Mouse (Mus musculus) ES-Bruce4 (cell line): ENCODE data around the gene Wfikkn1. TPM values are rescaled to one million over a fixed set of nuclear protein-coding genes. Genes with fewer than 3 reads are reported as not detected.

Experiments
- H3K27ac ChIP-seq: 2 replicates; pipeline ENCODE4 v1.5.1; 2012; ENCODE audit warnings: low read length, inconsistent platforms; ENCODE audit not compliant: insufficient read depth
- H3K27me3 ChIP-seq: 2 replicates; pipeline ENCODE4 v1.6.1; 2012; ENCODE audit warnings: mild to moderate bottlenecking, low read length, inconsistent platforms; ENCODE audit not compliant: control insufficient read depth, poor library complexity, insufficient read depth, severe bottlenecking
- H3K36me3 ChIP-seq: 2 replicates; pipeline ENCODE4 v1.6.1; 2012; ENCODE audit warnings: inconsistent platforms, mild to moderate bottlenecking, low read length, moderate library complexity; ENCODE audit not compliant: control insufficient read depth, poor library complexity, insufficient read depth, severe bottlenecking
- H3K4me1 ChIP-seq: one replicate; pipeline ENCODE4 v1.8.1; 2011; ENCODE audit warnings: low read length; ENCODE audit not compliant: control insufficient read depth, insufficient read depth
- H3K4me3 ChIP-seq: 2 replicates; pipeline ENCODE4 v1.5.1; 2011; ENCODE audit warnings: low read depth, mild to moderate bottlenecking, low read length
- H3K9ac ChIP-seq: 2 replicates; pipeline ENCODE4 v1.6.1; 2012; ENCODE audit warnings: low read depth, mild to moderate bottlenecking, inconsistent platforms; ENCODE audit not compliant: poor library complexity, severe bottlenecking
- H3K9me3 ChIP-seq: replicated peaks from 2 replicates; pipeline ENCODE4 v1.6.1; 2012; ENCODE audit warnings: mild to moderate bottlenecking, low read length, inconsistent platforms; ENCODE audit not compliant: control insufficient read depth, poor library complexity, insufficient read depth, severe bottlenecking
- CTCF ChIP-seq: IDR thresholded peaks from one replicate; pipeline ENCODE4 v1.8.1; 2011; ENCODE audit warnings: low read depth, low read length
- EP300 ChIP-seq: IDR thresholded peaks from 2 replicates; pipeline ENCODE4 v1.6.1; 2011; ENCODE audit warnings: low read depth, low read length; ENCODE audit not compliant: insufficient read depth
- POLR2A ChIP-seq: IDR thresholded peaks from one replicate; pipeline ENCODE4 v1.8.1; 2011; ENCODE audit warnings: low read length; ENCODE audit not compliant: insufficient read depth
- polyA plus RNA-seq: library from polyadenylated mRNA; stranded (reverse); fragments of >200 nt; gene quantifications from 2 replicates; pipeline ENCODE4 v1.2.4, GENCODE M21; 2011; ENCODE audit warnings: low read depth; ENCODE audit not compliant: missing spikeins, insufficient read depth, insufficient read length

Wfikkn1 gene
- polyA plus RNA-seq, 1 experiment: 0.69 TPM

DNA sequence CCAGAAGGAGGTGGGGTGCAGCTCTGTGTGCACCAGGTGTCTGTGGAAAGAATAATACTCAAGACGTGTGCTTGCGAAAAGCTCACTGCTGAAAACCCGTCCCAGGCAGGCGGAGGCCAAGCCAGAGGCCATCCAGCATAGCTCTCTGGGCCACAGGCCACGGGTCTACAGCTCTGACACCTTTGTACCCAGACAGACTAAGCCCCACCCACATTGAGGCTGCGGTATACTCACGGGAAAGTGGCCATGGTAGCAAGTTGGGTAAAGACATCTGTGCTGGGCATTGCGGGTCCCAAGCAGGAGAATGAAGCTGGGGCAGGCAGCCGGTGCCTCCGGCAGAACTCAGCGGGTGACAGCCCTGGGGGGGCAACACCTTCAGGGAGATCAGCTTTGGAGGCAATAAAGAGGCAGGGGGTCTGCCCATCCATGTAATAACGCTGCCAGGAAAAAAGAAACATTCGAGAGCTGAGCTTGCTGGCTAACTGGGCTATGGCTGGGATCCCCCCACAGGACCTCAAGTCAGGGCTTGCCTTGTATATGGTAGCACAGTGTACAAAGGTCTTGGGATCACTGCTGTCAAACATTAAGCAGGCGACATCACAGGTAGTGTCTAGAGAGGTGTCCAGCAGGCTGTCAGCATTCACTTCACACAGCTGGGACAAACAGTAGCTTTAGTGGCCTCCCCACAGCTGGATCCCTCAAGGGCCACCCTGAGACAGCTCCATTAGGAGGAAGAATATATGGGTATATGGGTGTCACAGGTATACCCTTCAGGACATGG, 41.0 kb downstream of the Wfikkn1 start:
- peaks cover 2% of the 10 kb centered on the region for H3K4me1 ChIP-seq
- H3K4me3 ChIP-seq: no peak overlapping the region

DNA sequence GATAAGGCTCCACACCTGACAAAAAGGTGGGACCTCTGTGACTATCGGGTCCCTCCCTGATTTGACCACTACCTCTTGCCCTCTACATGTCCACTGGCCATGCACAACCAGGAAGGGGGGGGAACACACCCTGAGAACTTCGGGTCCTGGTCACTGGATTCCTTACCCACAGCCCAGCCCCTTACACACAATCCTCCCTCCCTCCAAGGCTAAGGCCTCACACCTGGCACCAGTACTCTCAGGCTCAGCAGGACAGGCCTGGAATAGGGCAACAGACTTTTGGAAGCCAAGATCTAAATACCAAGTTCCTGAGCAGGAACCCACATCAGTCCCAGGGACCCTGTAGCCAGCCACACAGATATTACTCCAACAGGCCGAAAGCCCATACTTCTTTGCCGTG, 41.8 kb downstream of the Wfikkn1 start:
- Histone ChIP-seq H3K9ac (no peak overlapping the region), H3K36me3 (peaks cover 20% of the 10 kb centered on the region), H3K27ac (no peak overlapping the region), H3K4me3 (no peak overlapping the region), H3K27me3 (no peaks in the 10 kb centered on the region), H3K9me3 (no peaks in the 10 kb centered on the region), H3K4me1 (peaks cover 4% of the 10 kb centered on the region)
- no peak for TF ChIP-seq CTCF
- no peak for TF ChIP-seq POLR2A
- TF ChIP-seq EP300: no peak

More for the DNA sequence above, 41.0 kb downstream of the Wfikkn1 start:
- Histone ChIP-seq H3K27me3 (no peaks in the 10 kb centered on the region), H3K9me3 (no peaks in the 10 kb centered on the region), H3K36me3 (peaks cover 20% of the 10 kb centered on the region), H3K27ac (no peak overlapping the region), H3K9ac (no peak overlapping the region)
- no peak for TF ChIP-seq POLR2A
- TF ChIP-seq EP300: no peak
- no peak for TF ChIP-seq CTCF

DNA sequence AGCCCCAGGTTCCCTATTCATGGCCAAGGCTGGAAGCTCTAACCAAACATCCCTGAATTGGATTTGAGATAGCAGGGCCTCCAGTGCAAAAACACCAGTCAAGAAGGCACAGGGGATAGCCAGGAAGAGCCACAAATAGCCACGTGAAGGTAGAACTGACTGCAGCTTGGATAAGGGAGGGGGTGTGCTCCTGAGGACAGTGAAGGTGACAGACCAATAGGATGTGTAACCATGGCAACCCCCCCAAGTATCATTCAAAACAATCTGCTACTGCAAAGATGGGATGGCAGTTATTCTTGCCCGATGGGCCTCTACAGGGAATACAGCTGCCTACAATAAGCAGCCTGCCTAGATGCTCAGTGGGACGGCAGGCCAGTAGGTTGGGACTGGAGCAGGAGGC, 43.1 kb downstream of the Wfikkn1 start:
- TF ChIP-seq CTCF: no peak
- no peak for TF ChIP-seq EP300
- TF ChIP-seq POLR2A: no peak
- H3K4me3 ChIP-seq: no peak overlapping the region
- H3K9ac ChIP-seq: no peak overlapping the region
- no peaks in the 10 kb centered on the region for H3K9me3 ChIP-seq
- no peak overlapping the region for H3K27ac ChIP-seq
- peaks cover 4% of the 10 kb centered on the region for H3K4me1 ChIP-seq
- no peaks in the 10 kb centered on the region for H3K27me3 ChIP-seq
- H3K36me3 ChIP-seq: peaks cover 20% of the 10 kb centered on the region

DNA sequence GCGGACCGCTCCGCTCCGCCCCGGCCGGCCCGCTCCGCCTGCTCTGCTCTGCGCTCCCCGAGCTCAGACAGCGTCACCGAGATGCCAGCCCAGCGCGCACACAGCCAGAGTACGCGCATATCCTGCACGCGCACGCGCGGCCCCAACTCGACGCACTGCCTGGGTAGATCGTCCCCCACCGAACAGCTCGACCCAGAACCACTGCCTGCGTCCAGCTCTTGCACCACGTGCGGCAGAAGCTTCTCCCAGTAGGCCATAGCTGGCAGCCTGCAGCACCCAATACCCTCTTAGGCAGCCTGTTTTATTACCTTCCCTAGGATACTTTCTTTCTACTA, 43.6 kb downstream of the Wfikkn1 start, which contains the start of gene Rhbdl1:
Rhbdl1 (minus strand) TSS at position 220 of the 335 bp plus-strand sequence.
- no peak for TF ChIP-seq EP300
- no peak for TF ChIP-seq CTCF
- no peak for TF ChIP-seq POLR2A

DNA sequence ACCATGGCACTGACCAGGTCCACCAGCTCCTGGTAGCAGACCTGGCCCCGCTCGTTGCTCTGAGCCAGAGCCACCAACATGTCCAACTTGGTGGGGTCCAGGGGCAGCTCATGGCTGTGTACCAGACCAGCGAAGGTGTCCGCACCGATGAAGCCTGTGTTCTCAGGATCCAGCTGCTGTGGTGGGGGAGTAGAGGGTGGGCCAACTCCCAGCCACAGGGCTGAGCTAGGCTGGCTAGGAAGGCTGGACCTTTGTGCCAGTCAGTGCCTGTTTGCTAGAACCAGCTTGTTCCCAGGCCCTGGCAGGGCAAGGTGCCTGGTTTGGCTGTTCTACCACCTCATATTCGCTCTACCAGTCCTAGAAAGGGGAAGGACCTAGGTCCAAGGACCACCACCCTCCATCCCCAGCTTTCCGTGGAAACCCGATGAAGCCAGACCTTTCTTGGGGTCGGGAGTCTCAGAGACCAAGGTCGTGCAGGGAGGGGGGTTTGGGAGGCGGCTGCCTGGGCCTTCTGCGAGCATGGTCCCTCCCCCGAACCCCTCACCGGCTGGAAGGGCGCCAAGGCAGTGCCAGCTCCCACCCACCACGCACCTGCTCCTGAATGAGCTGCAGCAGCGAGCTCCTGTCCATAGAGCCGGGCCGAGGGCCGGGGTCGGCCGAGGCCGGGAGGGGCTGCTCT, 44.1 kb downstream of the Wfikkn1 start:
- H3K4me1 ChIP-seq: peaks cover 4% of the 10 kb centered on the region
- peaks cover 17% of the 10 kb centered on the region for H3K36me3 ChIP-seq
- H3K27me3 ChIP-seq: no peaks in the 10 kb centered on the region
- H3K4me3 ChIP-seq: peak overlapping the region; percentile 21
- no peaks in the 10 kb centered on the region for H3K9me3 ChIP-seq
- TF ChIP-seq POLR2A (no peak), CTCF (no peak), EP300 (no peak)
- peak overlapping the region; percentile 23; the same call in 1 of the 2 replicates for H3K9ac ChIP-seq
- no peak overlapping the region for H3K27ac ChIP-seq

More for the DNA sequence above, 43.6 kb downstream of the Wfikkn1 start, which contains the start of gene Rhbdl1:
- Histone ChIP-seq H3K4me1 (peaks cover 4% of the 10 kb centered on the region), H3K36me3 (peaks cover 20% of the 10 kb centered on the region), H3K9ac (peak within 1 kb of the TSS; percentile 23; the same call in 1 of the 2 replicates), H3K27me3 (no peaks in the 10 kb centered on the region), H3K27ac (no peak within 1 kb of the TSS), H3K9me3 (no peaks in the 10 kb centered on the region), H3K4me3 (peak within 1 kb of the TSS; percentile 21)

DNA sequence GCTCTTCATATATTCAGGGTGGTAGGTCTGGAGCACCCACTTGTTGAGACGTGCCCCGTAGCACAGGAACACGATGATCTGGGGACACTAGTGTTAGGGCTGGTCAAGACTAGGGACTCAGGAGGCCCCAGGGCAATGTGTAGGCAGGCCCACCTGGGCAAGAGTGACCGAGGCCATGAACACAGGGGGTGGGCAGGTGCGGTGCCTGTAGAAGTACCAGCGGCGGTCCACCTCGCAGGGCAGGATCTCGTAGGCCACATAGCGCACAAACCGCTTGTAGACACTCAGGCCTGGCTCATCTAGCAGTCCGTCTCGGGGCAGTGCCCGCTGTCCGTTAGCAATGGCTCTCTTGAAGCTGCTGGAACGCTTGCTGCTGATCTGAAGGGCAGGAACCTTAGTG, 44.8 kb downstream of the Wfikkn1 start:
- TF ChIP-seq EP300: no peak
- TF ChIP-seq CTCF: no peak
- TF ChIP-seq POLR2A: no peak
- Histone ChIP-seq H3K27me3 (no peaks in the 10 kb centered on the region), H3K4me3 (no peak overlapping the region), H3K9ac (no peak overlapping the region), H3K27ac (no peak overlapping the region), H3K36me3 (peaks cover 17% of the 10 kb centered on the region), H3K4me1 (peaks cover 4% of the 10 kb centered on the region), H3K9me3 (no peaks in the 10 kb centered on the region)
